Mouse (Mus musculus) E14TG2a.4 (cell line): ENCODE measurements around the gene Polr1e.

Source experiments
- CTCF ChIP-seq: conservative IDR thresholded peaks from 2 replicates; pipeline ENCODE4 v1.5.1; 2014; ENCODE audit warnings: low read length
- NANOG ChIP-seq: IDR thresholded peaks from 2 replicates; pipeline ENCODE4 v1.6.1; 2014; ENCODE audit warnings: borderline replicate concordance, low read length, mixed read lengths
- POU5F1 ChIP-seq: IDR thresholded peaks from 2 replicates; pipeline ENCODE4 v1.6.1; 2014; ENCODE audit warnings: low read length, borderline replicate concordance

DNA sequence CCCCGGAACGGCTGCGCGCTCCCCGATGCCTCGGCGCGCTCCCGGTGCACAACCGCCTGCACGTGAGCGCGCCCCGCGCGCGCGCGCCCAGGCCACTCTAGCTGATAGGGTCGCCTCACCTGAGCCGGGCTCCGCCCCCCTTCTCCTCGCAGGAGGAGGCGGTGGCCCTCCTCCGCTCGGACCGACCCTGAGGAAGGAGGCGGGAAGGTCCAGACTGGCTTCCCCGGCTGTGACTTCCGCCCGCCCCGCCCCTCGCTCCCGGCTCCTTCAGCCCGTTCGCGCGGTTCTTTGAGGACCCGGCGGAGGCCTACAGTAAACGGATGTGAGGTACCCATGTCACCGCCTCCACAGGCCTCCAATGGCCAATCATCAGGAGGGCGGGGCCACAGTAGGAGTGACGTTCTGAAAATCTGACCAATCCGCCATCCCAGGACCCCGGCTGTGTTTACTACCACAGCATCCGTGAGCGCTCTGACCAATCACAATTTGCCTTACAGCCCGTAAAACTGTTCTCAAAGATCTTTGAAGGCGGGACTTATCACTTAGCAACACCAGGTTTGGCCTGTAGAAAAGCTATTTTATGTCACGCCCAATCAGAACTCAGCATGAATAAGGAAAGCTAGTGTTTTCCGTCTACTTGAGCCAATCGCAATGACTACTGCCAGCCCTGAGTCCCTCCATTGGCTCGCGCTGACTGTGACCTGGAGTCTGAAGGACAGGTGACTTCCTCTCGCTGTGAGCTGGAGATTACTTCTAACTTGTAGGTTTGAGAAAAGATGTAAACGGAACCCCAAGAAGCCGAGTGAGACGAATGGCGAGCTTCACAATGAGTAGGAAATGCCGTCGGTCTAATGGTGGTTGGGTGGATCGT lies 6.0 kb upstream of the Polr1e start, which contains the start of gene Zbtb5:
- TF ChIP-seq CTCF (no peak), POU5F1 (no peak), NANOG (no peak)
